ENCODE assay signal across 8 mouse cellular contexts in genomic region chr7:25267301-25267750, GRCm38 (mm10). TPM values are rescaled to one million over a fixed set of nuclear protein-coding genes. Genes with fewer than 3 reads are reported as not detected.
DNase-seq lines count a peak whose midpoint lies in the region; ATAC-seq and TF ChIP-seq lines count a peak whose summit lies in the region.

Gene Cic (plus strand): TSS chr7:25267704.

- H3K4me3 ChIP-seq in bone marrow macrophage, adult 2 months (ENCODE audit: insufficient read depth, low read length): peak within 1 kb of the TSS; percentile 84
- peak within 1 kb of the TSS; percentile 83 for H3K4me3 ChIP-seq in embryonic fibroblast, embryonic 13.5 days (ENCODE audit: insufficient read depth, low read length)
- peak within 1 kb of the TSS; percentile 72 for H3K4me3 ChIP-seq in limb, embryonic 12.5 days (replicated peaks)
- peak within 1 kb of the TSS; percentile 62 for H3K4me3 ChIP-seq in midbrain, embryonic 14.5 days (replicated peaks; ENCODE audit: low read depth, low read length)

- no peak for TF ChIP-seq POLR2A in bone marrow macrophage, adult 2 months (IDR thresholded peaks at IDR 0.05; ENCODE audit: borderline replicate concordance, low read depth, low read length)
- peak; percentile 78 for TF ChIP-seq POLR2A in embryonic fibroblast, embryonic 13.5 days (IDR thresholded peaks at IDR 0.05; ENCODE audit: low read depth, low read length)

- peak within 1 kb of the TSS; percentile 91 for H3K27ac ChIP-seq in bone marrow macrophage, adult 2 months (ENCODE audit: insufficient read depth, low read depth, low read length)
- H3K27ac ChIP-seq in embryonic fibroblast, embryonic 13.5 days (ENCODE audit: insufficient read depth, low read length): peak within 1 kb of the TSS; percentile 84
- peak within 1 kb of the TSS; percentile 88 for H3K27ac ChIP-seq in limb, embryonic 12.5 days
- peak within 1 kb of the TSS; percentile 90 for H3K27ac ChIP-seq in midbrain, embryonic 14.5 days (replicated peaks; ENCODE audit: low read depth, low read length)

- peaks cover 24% of the 10 kb centered on the region for H3K4me1 ChIP-seq in bone marrow macrophage, adult 2 months (ENCODE audit: control insufficient read depth, insufficient read depth, low read length)
- H3K4me1 ChIP-seq in embryonic fibroblast, embryonic 13.5 days (ENCODE audit: control insufficient read depth, insufficient read depth, low read length): peaks cover 4% of the 10 kb centered on the region; the same call in 1 of the 2 replicates
- peaks cover 25% of the 10 kb centered on the region for H3K4me1 ChIP-seq in limb, embryonic 12.5 days (replicated peaks)
- H3K4me1 ChIP-seq in midbrain, embryonic 14.5 days (ENCODE audit: control insufficient read depth, insufficient read depth, low read length): peaks cover 19% of the 10 kb centered on the region

- H3K9ac ChIP-seq in limb, embryonic 12.5 days (replicated peaks): peak within 1 kb of the TSS; percentile 68
- peak within 1 kb of the TSS; percentile 80 for H3K9ac ChIP-seq in midbrain, embryonic 14.5 days (replicated peaks; ENCODE audit: low read length)

- under 1% methylated on average over 29 of the region's 29 CpGs for WGBS in limb, embryonic 12.5 days
- under 1% methylated on average over 29 of the region's 29 CpGs for WGBS in midbrain, embryonic 14.5 days

- peak within 1 kb of the TSS; percentile 81 for H3K4me2 ChIP-seq in limb, embryonic 12.5 days
- peak within 1 kb of the TSS; percentile 83 for H3K4me2 ChIP-seq in midbrain, embryonic 14.5 days (ENCODE audit: low read length)

- DNase-seq in CD4-positive helper T cell, adult 2 months (ENCODE audit: low read depth, low spot score): peak; percentile 99
- DNase-seq in heart, adult 8-10 months (ENCODE audit: low spot score): peak; percentile 99
- peak; percentile 99 to 100 for DNase-seq in kidney, adult 8-10 months
- DNase-seq in midbrain, embryonic 14.5 days: peak; percentile 100
- DNase-seq in spleen, postnatal 36 days (ENCODE audit: low spot score in 2 of 2): peak; percentile 99 to 100

- no peaks in the 10 kb centered on the region for H3K9me3 ChIP-seq in limb, embryonic 12.5 days
- H3K9me3 ChIP-seq in midbrain, embryonic 14.5 days (ENCODE audit: control insufficient read depth, low read length): no peaks in the 10 kb centered on the region

- peak; percentile 83 for ATAC-seq in limb, embryonic 12.5 days (ENCODE audit: insufficient number of reproducible peaks, insufficient read depth, low FRiP score, low TSS enrichment, low read depth)
- peak; percentile 90 for ATAC-seq in midbrain, embryonic 14.5 days (ENCODE audit: low FRiP score, low TSS enrichment)

- H3K27me3 ChIP-seq in limb, embryonic 12.5 days: no peaks in the 10 kb centered on the region
- H3K27me3 ChIP-seq in midbrain, embryonic 14.5 days (ENCODE audit: control insufficient read depth, insufficient read depth, low read length): no peaks in the 10 kb centered on the region

- TF ChIP-seq CTCF in bone marrow macrophage, adult 2 months (IDR thresholded peaks at IDR 0.05; ENCODE audit: low read depth, low read length): no peak
- no peak for TF ChIP-seq CTCF in embryonic fibroblast, embryonic 13.5 days (IDR thresholded peaks at IDR 0.05; ENCODE audit: borderline replicate concordance, insufficient read depth, low read length)

- peaks cover 17% of the 10 kb centered on the region for H3K36me3 ChIP-seq in limb, embryonic 12.5 days
- peaks cover 12% of the 10 kb centered on the region for H3K36me3 ChIP-seq in midbrain, embryonic 14.5 days (ENCODE audit: control insufficient read depth, insufficient read depth, low read length)

RNA-seq across cellular contexts. Expression of gene Cic, which starts in this region (rescaled TPM):
- polyA plus RNA-seq in bone marrow macrophage, adult 2 months (2012; ENCODE audit: insufficient read depth, insufficient read length, missing spikeins): 251 and 272 TPM in 2 replicates
- 138 and 152 TPM in 2 replicates for polyA plus RNA-seq in embryonic fibroblast, embryonic 13.5 days (2011; ENCODE audit: insufficient read length, low read depth, missing spikeins)
- 10 to 100 TPM; 52.0 to 71.5 (median 59.6) TPM for total RNA-seq in heart, adult 8-10 months (2022)
- 34.9 and 38.7 TPM in 2 replicates for polyA plus RNA-seq in limb, embryonic 12.5 days (2016; fragmentation: Nextera tagmentation; extraction: Ambion mirVana)
- 47.3 and 52.0 TPM in 2 replicates for polyA plus RNA-seq in midbrain, embryonic 14.5 days (2014; fragmentation: Nextera tagmentation; extraction: Ambion mirVana)

Comparison
In these comparisons a context has a peak if more than half of its experiments do, and no peak if none do; other contexts are left out.
1. Peak in every context shown above with its lines: DNase-seq, ATAC-seq, H3K4me3 ChIP-seq and H3K27ac ChIP-seq.